17 mouse cellular contexts compared by ENCODE assay signal in genomic region chr15:63553597-63553996, GRCm38 (mm10).
DNase-seq lines count a peak whose midpoint lies in the region; ATAC-seq and TF ChIP-seq lines count a peak whose summit lies in the region.
"Had no signal": no experiment of that assay in that cellular context is flagged by ENCODE, and none has a peak within 500 bp of the region (broad histone marks: within the 10 kb centered on the region; RNA-seq: fewer than 3 reads in every experiment).

No protein-coding gene starts in this region.

- H3K4me2 ChIP-seq in limb, embryonic 12.5 days = no peak overlapping the region
- H3K4me2 ChIP-seq in myocyte (ENCODE audit: low read depth) = peak overlapping the region; percentile 40
- H3K4me2 ChIP-seq: liver, embryonic 11.5 days; midbrain, embryonic 11.5 days had no signal

- TF ChIP-seq POLR2A in myocyte (IDR thresholded peaks at IDR 0.05; ENCODE audit: insufficient read length, low read depth) = no peak

- H3K9ac ChIP-seq in limb, embryonic 12.5 days (replicated peaks) = no peak overlapping the region

- H3K79me2 ChIP-seq in myocyte (ENCODE audit: control insufficient read depth, insufficient read depth) = no peaks in the 10 kb centered on the region

- H3K4me3 ChIP-seq in gastrocnemius, adult 2 months = no peak overlapping the region
- no peak overlapping the region for H3K4me3 ChIP-seq in limb, embryonic 12.5 days (replicated peaks)
- no peak overlapping the region for H3K4me3 ChIP-seq in limb, embryonic 10.5 days
- H3K4me3 ChIP-seq in myocyte = no peak overlapping the region

- no peaks in the 10 kb centered on the region for H3K9me3 ChIP-seq in limb, embryonic 12.5 days
- H3K9me3 ChIP-seq in limb, embryonic 10.5 days (replicated peaks) = no peaks in the 10 kb centered on the region

- no peak for TF ChIP-seq CTCF in gastrocnemius, adult 2 months (IDR thresholded peaks at IDR 0.05)

- WGBS in limb, embryonic 12.5 days = 62% methylated on average over 5 of the region's 5 CpGs
- WGBS in limb, embryonic 10.5 days = 80% methylated on average over 5 of the region's 5 CpGs

- DNase-seq in gastrocnemius, adult 2 months = peak; percentile 17
- no peak for DNase-seq in gastrocnemius, adult 8-10 months (ENCODE audit: low spot score in 2 of 2)
- no peak for DNase-seq in limb, embryonic 10.5 days (ENCODE audit: low spot score)
- peak; percentile 82 for DNase-seq in NIH3T3 (ENCODE audit: low read depth)
- DNase-seq in ovary, postnatal 14 days (ENCODE audit: low spot score) = no peak
- DNase-seq in urinary bladder, adult 2 months (ENCODE audit: low spot score) = no peak
- DNase-seq: cerebellum, adult 11-12 months; heart, postnatal 14 days; lung, postnatal 36 days; spleen, adult 18-20 months had no signal

- intact Hi-C loops in gastrocnemius, adult 2 months (cut with DNase I) = no loop called here

- H3K27ac ChIP-seq in gastrocnemius, adult 2 months = peak overlapping the region; percentile 56
- 0 out of 2 replicates have a peak overlapping the region, but pooled peaks have one; percentile 35 for H3K27ac ChIP-seq in limb, embryonic 12.5 days
- H3K27ac ChIP-seq in limb, embryonic 10.5 days = no peak overlapping the region

- H3K4me1 ChIP-seq in limb, embryonic 12.5 days (replicated peaks) = no peaks in the 10 kb centered on the region
- H3K4me1 ChIP-seq in limb, embryonic 10.5 days = no peaks in the 10 kb centered on the region

- no peak overlapping the region for H3ac ChIP-seq in myocyte (ENCODE audit: control insufficient read depth, insufficient read length)

- H3K36me3 ChIP-seq in limb, embryonic 12.5 days = no peaks in the 10 kb centered on the region
- no peaks in the 10 kb centered on the region for H3K36me3 ChIP-seq in limb, embryonic 10.5 days
- no peaks in the 10 kb centered on the region for H3K36me3 ChIP-seq in myocyte (ENCODE audit: control insufficient read depth, insufficient read depth)

- ATAC-seq in limb, embryonic 12.5 days (ENCODE audit: insufficient number of reproducible peaks, insufficient read depth, low FRiP score, low TSS enrichment, low read depth) = no peak
- ATAC-seq: activated CD4-positive, CD25-positive, alpha-beta regulatory T cell, adult 4 months; forebrain, embryonic 16.5 days; inflammation-experienced regulatory T-cells, adult 6 months had no signal

- no peaks in the 10 kb centered on the region for H3K27me3 ChIP-seq in limb, embryonic 12.5 days
- H3K27me3 ChIP-seq in limb, embryonic 10.5 days (ENCODE audit: low read depth, poor library complexity, severe bottlenecking) = no peaks in the 10 kb centered on the region
- H3K27me3 ChIP-seq in myocyte (ENCODE audit: control insufficient read depth, insufficient read depth, insufficient read length) = no peaks in the 10 kb centered on the region

TF ChIP-seq in myocyte, 11 proteins besides CTCF, POLR2A, EP300 and RAD21:
- TF ChIP-seq MAX (IDR thresholded peaks at IDR 0.05; ENCODE audit: low read depth) (no peak), USF1 (IDR thresholded peaks at IDR 0.05; ENCODE audit: low read depth) (no peak), TCF12 (IDR thresholded peaks at IDR 0.05; ENCODE audit: insufficient read depth, poor library complexity, severe bottlenecking) (peak; percentile 71), CEBPB (IDR thresholded peaks at IDR 0.05; ENCODE audit: insufficient read depth, poor library complexity, severe bottlenecking) (peak; percentile 54; the same call in 1 of the 2 replicates), POLR2AphosphoS2 (IDR thresholded peaks at IDR 0.05; ENCODE audit: insufficient read length, low read depth) (no peak), E2F4 (IDR thresholded peaks at IDR 0.05; ENCODE audit: insufficient read depth) (no peak), TCF3 (IDR thresholded peaks at IDR 0.05; ENCODE audit: insufficient read length, low read depth) (no peak), REST (IDR thresholded peaks at IDR 0.05; ENCODE audit: insufficient read depth, insufficient read length) (no peak), SRF (IDR thresholded peaks at IDR 0.05; ENCODE audit: control insufficient read depth, insufficient read length, low read depth) (peak; percentile 99), MYOG (IDR thresholded peaks at IDR 0.05; ENCODE audit: control insufficient read depth in 1 of 3, insufficient read depth in 1 of 3, insufficient read length in 2 of 3, low read depth in 2 of 3) (peak in 1 of 3 experiments; percentile 85), MYOD1 (IDR thresholded peaks at IDR 0.05; ENCODE audit: control insufficient read depth in 1 of 3, insufficient read length in 2 of 3, low read depth in 2 of 3) (peak in 2 of 3 experiments; percentile 73)

Comparison
In these comparisons a context has a peak if more than half of its experiments do, and no peak if none do; other contexts are left out.
1. DNase-seq: peak in gastrocnemius, adult 2 months (single experiment) and NIH3T3 (single experiment); none in gastrocnemius, adult 8-10 months (0 of 2), limb, embryonic 10.5 days (single experiment), ovary, postnatal 14 days (single experiment) and urinary bladder, adult 2 months (single experiment).